Mouse (Mus musculus): ENCODE data around the gene Tenm3. TPM values are rescaled to one million over a fixed set of nuclear protein-coding genes. Genes with fewer than 3 reads are reported as not detected.

The Tenm3 gene
- total RNA-seq, 2 experiments from 2014 or later, result not detected

GRCm38 (mm10) chr8:48356849-48357248, 486.9 kb downstream of the Tenm3 start:
- no peak for ATAC-seq (ENCODE audit: poor library complexity, severe bottlenecking)

- ATAC-seq (ENCODE audit: poor library complexity, severe bottlenecking), result no peak
Measured at GRCm38 (mm10) chr8:48353458-48353857, 490.3 kb downstream of the Tenm3 start.

DNA sequence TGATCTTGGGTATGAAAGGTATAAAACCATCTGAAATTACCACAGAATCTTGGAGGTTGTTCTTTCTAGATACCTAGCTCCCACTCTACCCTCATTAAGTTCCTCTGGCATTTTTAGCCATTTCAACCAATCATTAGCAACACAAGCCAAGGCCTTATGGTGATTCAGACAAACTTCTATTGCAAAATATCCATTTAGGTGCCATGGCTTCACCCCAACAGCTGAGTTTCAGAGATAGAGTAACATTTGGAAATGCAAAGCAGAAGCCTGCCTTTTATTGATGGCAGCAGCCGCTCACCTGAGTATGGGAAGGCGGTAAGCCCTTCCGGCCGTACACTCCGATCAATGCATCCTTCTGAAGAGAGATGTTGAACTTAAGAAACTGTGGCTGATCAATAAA, 494.9 kb downstream of the Tenm3 start:
- no peak for ATAC-seq (ENCODE audit: poor library complexity, severe bottlenecking)

DNA sequence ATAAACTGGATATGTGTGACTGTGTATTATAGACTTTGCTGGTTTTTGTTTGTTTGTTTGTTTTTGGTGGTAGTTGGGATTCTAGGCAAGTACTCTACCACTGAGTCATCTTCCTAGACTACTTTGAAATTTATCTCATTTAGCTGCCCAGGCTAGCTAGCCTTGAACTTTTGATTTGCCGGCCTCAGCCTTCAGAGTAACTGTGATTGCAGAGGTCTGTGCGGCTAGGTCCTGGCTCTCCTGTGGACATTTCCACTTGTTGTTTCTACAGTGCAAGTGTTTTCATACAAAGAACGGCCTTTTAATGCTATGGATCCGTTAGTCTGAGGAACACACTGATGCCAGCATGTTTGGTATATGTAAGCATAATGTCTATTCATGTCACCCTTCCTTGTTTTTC, 495.4 kb downstream of the Tenm3 start:
- no peak for ATAC-seq (ENCODE audit: poor library complexity, severe bottlenecking)

DNA sequence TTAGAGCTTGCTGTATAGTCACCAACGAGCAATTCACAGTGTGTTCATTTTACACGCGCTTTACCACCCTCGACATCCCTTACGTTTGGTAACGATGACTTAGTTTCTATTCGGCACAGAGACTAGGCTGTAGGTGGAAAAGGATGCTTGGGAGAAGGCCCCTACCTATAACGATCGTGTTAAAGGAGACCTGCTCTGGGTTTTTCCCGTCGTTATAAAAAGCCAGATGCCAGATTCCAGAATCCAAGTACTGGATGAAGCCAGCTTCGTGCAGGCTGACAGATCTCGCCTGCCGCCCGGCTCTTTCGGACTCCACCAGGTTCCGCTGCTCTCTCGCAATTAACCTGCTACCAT, 500.7 kb downstream of the Tenm3 start:
- no peak for ATAC-seq (ENCODE audit: poor library complexity, severe bottlenecking)

DNA sequence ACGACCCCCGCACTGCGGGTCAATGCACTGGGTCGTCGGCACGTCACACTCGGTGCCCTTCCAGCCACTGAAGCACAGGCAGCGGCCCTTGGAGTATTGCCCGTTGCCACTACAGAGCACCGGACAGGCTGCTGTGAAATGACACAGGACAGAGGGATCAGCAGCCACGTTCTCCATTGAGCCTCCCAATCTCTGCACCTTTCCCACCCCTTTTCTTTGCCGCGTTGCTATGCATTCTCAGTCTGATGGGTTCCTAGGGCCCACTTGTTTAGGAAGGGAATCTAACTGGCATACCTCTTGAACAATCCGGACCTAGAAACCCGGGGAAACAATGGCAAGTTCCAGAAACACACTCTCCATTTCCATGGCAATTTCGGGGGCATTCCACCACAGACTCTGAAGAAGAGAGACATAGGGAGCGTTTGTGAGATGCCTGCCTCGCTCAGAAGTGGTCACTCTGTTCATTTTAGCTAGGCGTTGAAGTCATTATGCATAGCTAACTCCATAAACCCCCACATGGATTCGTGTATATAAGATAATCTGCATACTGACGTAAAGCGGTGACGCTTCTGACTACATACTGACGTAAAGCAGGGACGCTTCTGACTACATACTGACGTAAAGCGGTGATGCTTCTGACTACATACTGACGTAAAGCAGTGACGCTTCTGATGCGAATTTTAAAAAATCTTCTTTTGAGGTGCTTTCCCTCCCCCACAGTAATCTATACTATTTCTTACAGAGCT, 501.3 kb downstream of the Tenm3 start:
- no peak for ATAC-seq (ENCODE audit: poor library complexity, severe bottlenecking)

DNA sequence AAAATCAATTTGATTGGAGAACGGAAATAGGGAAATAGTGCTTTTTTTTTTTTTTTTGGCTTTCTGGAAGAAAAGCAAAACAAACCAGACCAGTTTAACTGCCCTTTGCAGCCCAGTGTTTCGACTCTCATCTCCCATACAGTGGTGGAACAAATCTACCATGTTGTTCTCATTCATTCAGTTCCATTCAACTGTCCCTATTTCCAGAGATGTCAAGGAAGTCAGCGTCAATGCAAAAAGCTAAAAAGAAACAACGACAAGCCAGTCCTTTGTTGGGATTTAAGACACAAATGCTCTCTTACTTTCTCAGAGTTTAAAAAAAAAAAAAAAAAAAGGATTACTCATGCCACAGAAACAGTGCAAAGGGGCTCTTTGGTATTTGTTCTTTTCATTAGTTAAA, 502.1 kb downstream of the Tenm3 start:
- no peak for ATAC-seq (ENCODE audit: poor library complexity, severe bottlenecking)

DNA sequence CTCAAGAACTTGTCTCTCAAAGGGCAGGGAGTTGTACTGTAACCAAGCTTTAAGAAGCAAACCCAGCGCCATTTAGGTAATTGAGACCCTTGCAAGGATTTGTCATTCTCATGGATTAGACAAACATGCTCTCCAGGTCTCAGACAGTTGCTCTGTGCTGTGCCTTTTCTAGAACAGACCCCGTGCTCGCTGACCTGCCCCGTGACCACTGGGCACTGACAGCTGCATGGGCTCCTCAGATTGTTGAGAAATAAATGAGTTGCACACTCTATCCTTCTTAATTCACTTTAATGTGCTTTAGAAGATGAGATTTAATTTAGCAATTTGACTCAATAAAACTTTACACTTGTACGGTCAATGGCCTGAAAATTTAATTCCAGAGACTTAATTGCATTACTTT, 502.5 kb downstream of the Tenm3 start:
- ATAC-seq (ENCODE audit: poor library complexity, severe bottlenecking), result no peak

DNA sequence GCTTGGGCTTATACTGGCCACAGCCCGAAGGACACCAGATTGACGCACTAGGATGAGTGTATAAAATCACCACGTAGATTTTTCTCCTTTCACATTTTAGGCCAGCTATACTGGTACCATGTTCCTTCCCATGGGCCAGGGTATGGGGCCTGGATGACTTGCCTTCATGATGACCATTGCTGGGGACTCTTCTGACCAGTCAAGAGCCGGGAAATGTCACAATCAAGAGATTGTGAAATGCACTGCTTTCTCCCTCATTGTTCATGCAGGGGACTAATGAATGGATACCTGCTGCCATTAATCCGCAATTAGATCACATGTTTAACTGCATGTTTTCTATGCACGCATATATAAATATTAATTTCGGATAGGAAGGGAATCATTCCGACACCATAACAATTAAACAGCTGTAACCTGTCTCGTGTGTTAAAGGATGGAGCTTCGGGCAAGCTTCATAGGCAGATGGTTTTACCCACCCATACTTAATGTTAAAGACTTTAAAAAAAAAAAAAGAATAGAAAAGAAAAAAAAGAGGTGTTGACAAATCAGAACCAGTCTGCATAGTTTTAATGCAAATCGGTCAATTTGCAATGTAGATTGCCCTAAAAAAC, 521.0 kb downstream of the Tenm3 start:
- no peak for ATAC-seq (ENCODE audit: poor library complexity, severe bottlenecking)

GRCm38 (mm10) chr8:48322240-48322639, 521.5 kb downstream of the Tenm3 start:
- ATAC-seq (ENCODE audit: poor library complexity, severe bottlenecking), result no peak

- ATAC-seq (ENCODE audit: poor library complexity, severe bottlenecking), result no peak
Measured at GRCm38 (mm10) chr8:48319674-48320073, 524.1 kb downstream of the Tenm3 start.

DNA sequence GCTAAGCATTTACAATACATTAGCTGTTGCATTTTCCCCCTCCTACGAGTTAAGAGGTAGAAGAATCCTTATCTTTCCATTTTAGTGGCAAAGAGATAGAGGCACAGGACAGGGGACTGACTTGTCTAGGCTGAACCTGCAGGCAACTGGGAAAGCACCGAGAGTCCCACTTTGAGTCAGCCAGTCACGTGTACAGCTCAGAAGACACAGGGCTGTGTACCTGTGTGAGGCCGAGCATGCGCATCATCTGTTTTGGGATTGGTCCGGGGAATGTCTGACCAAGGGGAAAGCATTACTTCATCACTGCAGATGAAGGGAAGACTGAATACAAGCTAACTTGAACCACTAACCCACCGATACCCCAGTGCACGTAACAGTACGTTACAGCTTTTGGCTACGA, 526.3 kb downstream of the Tenm3 start:
- ATAC-seq (ENCODE audit: poor library complexity, severe bottlenecking), result no peak

- ATAC-seq (ENCODE audit: poor library complexity, severe bottlenecking), result no peak
Measured at GRCm38 (mm10) chr8:48315605-48316004, 528.1 kb downstream of the Tenm3 start.

DNA sequence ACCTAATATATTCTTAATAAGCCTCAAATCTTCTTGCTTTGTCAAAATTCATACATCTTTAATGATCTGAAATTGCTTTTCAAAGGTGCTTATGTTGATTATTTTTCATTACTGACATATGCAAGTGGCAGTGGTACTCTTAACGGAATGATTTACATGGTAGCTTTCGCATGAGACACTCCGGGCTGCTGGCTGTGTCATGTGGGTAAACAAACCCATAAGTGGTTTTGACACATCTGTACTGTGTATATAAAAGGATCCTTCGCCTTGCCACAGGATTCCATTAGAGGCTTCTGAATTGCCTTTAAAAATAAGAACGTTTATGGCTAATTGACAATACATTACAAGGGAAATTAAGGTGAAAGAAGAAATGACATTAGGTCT, 529.8 kb downstream of the Tenm3 start:
- no peak for ATAC-seq (ENCODE audit: poor library complexity, severe bottlenecking)

- ATAC-seq (ENCODE audit: poor library complexity, severe bottlenecking), result no peak
Measured at GRCm38 (mm10) chr8:48313210-48313984, 530.4 kb downstream of the Tenm3 start.

DNA sequence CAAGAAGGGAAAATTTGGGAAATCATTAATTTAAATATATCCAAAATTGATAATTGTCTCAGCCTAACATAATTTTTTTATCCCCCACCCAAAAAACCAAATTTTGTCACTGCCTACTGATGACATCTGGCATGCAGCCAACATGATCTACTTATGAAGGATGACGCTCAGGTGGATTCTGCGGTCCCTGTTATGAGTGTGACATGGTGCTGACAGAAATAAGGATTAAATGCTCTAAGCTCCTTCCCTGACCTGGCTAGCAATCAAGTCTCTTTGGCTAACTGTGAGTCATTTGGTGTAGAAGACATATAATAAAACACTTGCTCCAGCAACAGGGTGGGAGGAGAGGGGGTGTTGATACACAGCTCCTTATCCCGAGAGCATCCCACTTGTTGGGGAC, 532.0 kb downstream of the Tenm3 start:
- no peak for ATAC-seq (ENCODE audit: poor library complexity, severe bottlenecking)

DNA sequence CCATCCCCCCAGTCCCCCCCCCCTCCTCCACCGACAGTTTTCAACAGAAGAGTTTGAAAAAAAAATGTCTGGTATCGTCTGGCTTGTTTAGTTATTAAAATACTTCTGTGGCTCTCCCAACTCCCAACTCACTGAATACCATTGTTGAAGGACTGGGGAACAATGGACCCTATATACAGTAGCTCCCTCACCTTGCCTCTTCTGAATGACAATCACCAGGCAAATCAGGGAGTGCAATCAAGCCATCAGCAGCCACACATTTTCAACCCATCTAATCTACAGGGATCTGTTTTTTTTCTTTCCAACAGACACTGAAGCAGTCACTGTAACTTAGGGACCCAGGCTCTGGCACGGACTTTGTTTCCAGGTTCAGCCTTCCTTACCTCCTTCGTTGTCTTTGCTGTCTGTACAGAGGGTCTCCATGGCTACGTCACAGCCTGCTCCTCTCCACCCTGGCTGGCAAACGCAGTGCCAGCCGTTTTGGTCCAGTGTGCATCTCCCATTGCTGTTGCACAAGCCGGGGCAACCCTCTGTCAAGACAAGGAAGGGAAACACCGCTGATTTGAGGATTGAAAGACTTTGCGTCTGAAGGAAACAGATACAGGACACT, 533.4 kb downstream of the Tenm3 start:
- ATAC-seq (ENCODE audit: poor library complexity, severe bottlenecking), result no peak

DNA sequence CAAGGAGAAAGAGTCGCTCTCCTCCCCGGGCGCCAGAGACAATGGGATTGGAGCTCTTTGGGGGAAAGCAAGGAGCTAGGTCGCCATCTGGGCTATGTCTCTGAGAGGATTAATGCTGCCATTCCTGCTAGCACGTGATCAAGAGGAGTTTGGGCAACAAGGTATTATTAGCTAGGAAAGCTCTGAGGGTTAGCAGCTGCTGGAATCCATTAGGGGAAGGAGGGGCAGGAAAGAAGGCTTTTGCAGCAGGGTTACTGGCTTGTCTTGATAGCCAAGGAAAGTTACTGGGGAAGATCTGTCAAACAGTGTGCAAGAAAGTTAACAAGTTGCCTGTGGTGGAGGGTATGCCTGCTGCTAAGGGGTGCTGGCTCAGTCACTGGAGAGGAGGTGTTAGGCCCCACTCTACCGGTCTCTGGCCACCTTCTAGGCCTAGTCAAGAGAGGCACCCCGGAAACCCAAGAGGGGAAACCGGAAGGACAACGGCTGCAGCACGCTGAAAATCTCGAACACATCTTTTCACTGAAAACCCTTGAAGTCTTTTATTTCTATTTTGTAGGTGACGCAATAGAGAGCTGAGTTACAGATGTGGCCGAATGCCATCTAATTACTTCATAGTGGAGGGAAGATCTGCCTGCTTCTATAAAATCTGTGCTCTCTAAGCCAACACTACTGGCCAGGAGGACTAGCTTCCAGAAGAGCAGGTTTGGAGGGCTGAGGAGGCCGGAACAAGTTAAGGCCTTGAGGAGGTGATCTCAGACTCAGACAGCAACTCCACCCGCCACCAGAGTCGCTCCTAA, 534.4 kb downstream of the Tenm3 start:
- ATAC-seq (ENCODE audit: poor library complexity, severe bottlenecking), result no peak

DNA sequence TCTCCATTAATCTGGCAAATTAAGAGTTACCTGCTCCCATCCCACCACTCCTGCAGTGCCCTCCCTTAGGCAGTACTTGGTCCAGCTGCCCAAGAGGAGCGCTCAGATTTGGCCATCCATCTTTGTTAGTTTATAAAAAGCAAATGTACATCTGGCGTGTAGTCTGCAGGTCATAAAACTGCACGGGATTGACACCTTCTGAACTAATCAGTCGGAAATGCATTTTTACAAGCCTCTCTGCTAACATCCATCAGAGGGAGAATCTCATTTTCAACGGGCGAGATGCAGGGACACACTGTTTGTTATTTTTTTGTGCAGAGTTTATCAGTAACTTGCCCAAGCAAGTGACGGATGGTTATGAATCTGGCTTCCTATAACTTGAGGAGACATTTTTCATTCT, 539.5 kb downstream of the Tenm3 start:
- ATAC-seq (ENCODE audit: poor library complexity, severe bottlenecking), result no peak

DNA sequence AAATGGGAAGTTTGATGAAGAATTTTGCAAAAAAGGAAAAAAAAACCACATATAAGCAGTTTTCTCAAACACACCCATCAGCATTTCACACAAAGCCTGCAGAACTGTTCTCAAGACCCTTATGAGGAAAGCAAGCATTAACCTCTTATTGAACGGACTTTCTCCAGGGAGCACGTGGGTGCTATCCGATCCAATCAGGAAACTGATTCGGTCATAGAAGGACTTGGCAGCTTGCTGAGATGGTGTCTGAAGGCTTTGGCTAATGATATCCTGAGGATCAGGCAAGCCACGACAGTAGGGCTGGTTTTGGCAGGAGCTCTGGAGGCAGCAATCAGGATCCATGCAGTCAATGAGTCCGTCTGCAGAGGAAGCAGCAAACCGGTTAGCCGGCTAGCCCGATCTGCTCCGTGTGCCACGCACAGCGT, 543.1 kb downstream of the Tenm3 start:
- no peak for ATAC-seq (ENCODE audit: poor library complexity, severe bottlenecking)

DNA sequence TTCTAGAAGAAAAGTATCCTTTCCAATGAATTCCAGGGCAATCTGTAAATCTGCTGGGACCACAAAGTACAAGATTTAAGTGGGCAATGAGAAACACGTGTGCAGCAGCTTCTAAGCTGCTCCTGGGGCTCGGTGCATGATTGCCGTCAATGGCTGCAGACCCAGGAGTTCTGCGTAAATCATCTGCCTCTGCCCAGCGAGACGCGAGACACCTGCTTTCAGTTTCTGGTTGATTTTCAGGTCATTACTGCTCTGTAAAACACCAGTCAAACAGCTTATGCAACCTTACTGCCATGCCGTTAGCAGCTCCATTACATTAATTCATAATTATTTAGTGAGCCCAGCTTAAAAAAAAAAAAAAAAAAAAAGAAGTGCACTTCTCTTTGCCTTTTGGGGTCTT, 543.7 kb downstream of the Tenm3 start:
- ATAC-seq (ENCODE audit: poor library complexity, severe bottlenecking), result no peak

All from megakaryocyte, adult 5-6 weeks (primary cell).